ENCODE assay signal across 20 mouse cellular contexts in the genomic region with DNA sequence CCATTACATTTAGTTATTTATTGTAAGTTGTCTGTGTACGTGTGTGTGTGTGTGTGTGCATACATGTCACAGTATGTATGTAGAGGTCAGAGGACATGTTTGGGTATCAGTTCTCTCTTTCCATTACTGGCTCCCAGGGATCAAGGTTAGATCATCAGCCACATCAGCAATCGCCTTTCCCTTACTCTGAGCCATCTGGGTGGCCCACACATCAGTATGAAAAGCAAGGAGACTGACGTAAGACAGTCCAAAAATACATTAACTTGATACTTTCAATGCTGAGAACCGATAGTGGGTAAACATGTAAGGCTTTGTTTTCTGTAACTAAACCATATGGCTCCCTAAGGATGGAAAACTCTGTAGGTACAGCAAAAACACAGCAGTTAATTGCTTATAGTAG.
"Had no signal": no experiment of that assay in that cellular context is flagged by ENCODE, and none has a peak within 500 bp of the region (broad histone marks: within the 10 kb centered on the region; RNA-seq: fewer than 3 reads in every experiment).

No protein-coding gene starts in this region.

- H3K9ac ChIP-seq: limb, embryonic 13.5 days; liver, embryonic 13.5 days; midbrain, embryonic 12.5 days; midbrain, embryonic 15.5 days; neural tube, embryonic 13.5 days; stomach, embryonic 15.5 days had no signal

- H3K27me3 ChIP-seq: limb, embryonic 13.5 days; liver, embryonic 13.5 days; midbrain, embryonic 12.5 days; midbrain, embryonic 15.5 days; neural tube, embryonic 13.5 days; stomach, embryonic 15.5 days had no signal

- H3K4me3 ChIP-seq: layer of hippocampus, adult 2 months; limb, embryonic 10.5 days; limb, embryonic 13.5 days; liver, embryonic 13.5 days; midbrain, embryonic 12.5 days; midbrain, embryonic 15.5 days; neural tube, embryonic 13.5 days; stomach, embryonic 15.5 days had no signal

- H3K9me3 ChIP-seq: limb, embryonic 10.5 days; limb, embryonic 13.5 days; liver, embryonic 13.5 days; midbrain, embryonic 12.5 days; midbrain, embryonic 15.5 days; neural tube, embryonic 13.5 days; stomach, embryonic 15.5 days had no signal

- H3K27ac ChIP-seq: layer of hippocampus, adult 2 months; limb, embryonic 10.5 days; limb, embryonic 13.5 days; liver, embryonic 13.5 days; midbrain, embryonic 12.5 days; midbrain, embryonic 15.5 days; neural tube, embryonic 13.5 days; stomach, embryonic 15.5 days had no signal

- DNase-seq: kidney, adult 18-20 months; kidney, adult 9 months; kidney, postnatal 14 days; layer of hippocampus, adult 9-11 months; liver; liver, embryonic 13.5 days; lung, adult 2 months; lung, postnatal 14 days; lung, postnatal 4 days; retina, postnatal 1 day; right cerebral cortex, postnatal 25 days; spleen, adult 18-20 months; thymus, postnatal 25 days had no signal

- ATAC-seq: midbrain, embryonic 15.5 days had no signal

- H3K4me1 ChIP-seq: limb, embryonic 13.5 days; midbrain, embryonic 12.5 days; midbrain, embryonic 15.5 days; neural tube, embryonic 13.5 days; stomach, embryonic 15.5 days had no signal

- H3K4me2 ChIP-seq: limb, embryonic 13.5 days; liver, embryonic 13.5 days; midbrain, embryonic 12.5 days; midbrain, embryonic 15.5 days; neural tube, embryonic 13.5 days; stomach, embryonic 15.5 days had no signal

- H3K36me3 ChIP-seq: limb, embryonic 10.5 days; limb, embryonic 13.5 days; liver, embryonic 13.5 days; midbrain, embryonic 12.5 days; midbrain, embryonic 15.5 days; neural tube, embryonic 13.5 days; stomach, embryonic 15.5 days had no signal
